Mouse (Mus musculus): ENCODE measurements around the gene Bcar3.
"Not testable (repeated sequence)": the region's sequence is repeated elsewhere in the genome, so short reads cannot be mapped to it uniquely, and the experiment has no call there.

Gene Bcar3

GRCm38 (mm10) chr3:122380776-122381175, 86.8 kb downstream of the Bcar3 start:
- no peak for DNase-seq (ENCODE audit: low read depth, low spot score)

GRCm38 (mm10) chr3:122381591-122381990, 87.7 kb downstream of the Bcar3 start:
- no peak for DNase-seq (ENCODE audit: low read depth, low spot score)

- DNase-seq (ENCODE audit: low read depth, low spot score), result no peak
Measured at GRCm38 (mm10) chr3:122386444-122386843, 92.5 kb downstream of the Bcar3 start.

GRCm38 (mm10) chr3:122387771-122388170, 93.8 kb downstream of the Bcar3 start:
- no peak for DNase-seq (ENCODE audit: low read depth, low spot score)

- DNase-seq (ENCODE audit: low read depth, low spot score), result no peak
Measured at GRCm38 (mm10) chr3:122389972-122390371, 96.0 kb downstream of the Bcar3 start.

- no peak for DNase-seq (ENCODE audit: low read depth, low spot score)
Measured at GRCm38 (mm10) chr3:122391098-122391497, 97.2 kb downstream of the Bcar3 start.

- DNase-seq (ENCODE audit: low read depth, low spot score), result no peak
Measured at GRCm38 (mm10) chr3:122391816-122392215, 97.9 kb downstream of the Bcar3 start.

GRCm38 (mm10) chr3:122393411-122393810, 99.5 kb downstream of the Bcar3 start:
- DNase-seq (ENCODE audit: low read depth, low spot score), result not testable (repeated sequence)

- no peak for DNase-seq (ENCODE audit: low read depth, low spot score)
Measured at GRCm38 (mm10) chr3:122393836-122394374, 100.0 kb downstream of the Bcar3 start.

- no peak for DNase-seq (ENCODE audit: low read depth, low spot score)
Measured at GRCm38 (mm10) chr3:122396957-122397356, 103.0 kb downstream of the Bcar3 start.

- DNase-seq (ENCODE audit: low read depth, low spot score), result no peak
Measured at GRCm38 (mm10) chr3:122397401-122397800, 103.5 kb downstream of the Bcar3 start.

GRCm38 (mm10) chr3:122401011-122401410, 107.1 kb downstream of the Bcar3 start:
- DNase-seq (ENCODE audit: low read depth, low spot score), result no peak

- DNase-seq (ENCODE audit: low read depth, low spot score), result no peak
Measured at GRCm38 (mm10) chr3:122402143-122402542, 108.2 kb downstream of the Bcar3 start.

GRCm38 (mm10) chr3:122403860-122404557, 110.1 kb downstream of the Bcar3 start:
- no peak for DNase-seq (ENCODE audit: low read depth, low spot score)

GRCm38 (mm10) chr3:122405203-122405956, 111.4 kb downstream of the Bcar3 start:
- DNase-seq (ENCODE audit: low read depth, low spot score), result no peak

- no peak for DNase-seq (ENCODE audit: low read depth, low spot score)
Measured at GRCm38 (mm10) chr3:122406416-122406815, 112.5 kb downstream of the Bcar3 start.

GRCm38 (mm10) chr3:122407757-122408156, 113.8 kb downstream of the Bcar3 start:
- no peak for DNase-seq (ENCODE audit: low read depth, low spot score)

- DNase-seq (ENCODE audit: low read depth, low spot score), result no peak
Measured at GRCm38 (mm10) chr3:122408798-122409311, 114.9 kb downstream of the Bcar3 start.

- no peak for DNase-seq (ENCODE audit: low read depth, low spot score)
Measured at GRCm38 (mm10) chr3:122411590-122411989, 117.7 kb downstream of the Bcar3 start.

- no peak for DNase-seq (ENCODE audit: low read depth, low spot score)
Measured at GRCm38 (mm10) chr3:122413729-122414561, 120.0 kb downstream of the Bcar3 start.

- DNase-seq (ENCODE audit: low read depth, low spot score), result no peak
Measured at GRCm38 (mm10) chr3:122414868-122415267, 120.9 kb downstream of the Bcar3 start.

- no peak for DNase-seq (ENCODE audit: low read depth, low spot score)
Measured at GRCm38 (mm10) chr3:122417466-122417865, 123.5 kb downstream of the Bcar3 start.

Measured in CD4-positive helper T cell, adult 2 months (primary cell).